In the genomic region with DNA sequence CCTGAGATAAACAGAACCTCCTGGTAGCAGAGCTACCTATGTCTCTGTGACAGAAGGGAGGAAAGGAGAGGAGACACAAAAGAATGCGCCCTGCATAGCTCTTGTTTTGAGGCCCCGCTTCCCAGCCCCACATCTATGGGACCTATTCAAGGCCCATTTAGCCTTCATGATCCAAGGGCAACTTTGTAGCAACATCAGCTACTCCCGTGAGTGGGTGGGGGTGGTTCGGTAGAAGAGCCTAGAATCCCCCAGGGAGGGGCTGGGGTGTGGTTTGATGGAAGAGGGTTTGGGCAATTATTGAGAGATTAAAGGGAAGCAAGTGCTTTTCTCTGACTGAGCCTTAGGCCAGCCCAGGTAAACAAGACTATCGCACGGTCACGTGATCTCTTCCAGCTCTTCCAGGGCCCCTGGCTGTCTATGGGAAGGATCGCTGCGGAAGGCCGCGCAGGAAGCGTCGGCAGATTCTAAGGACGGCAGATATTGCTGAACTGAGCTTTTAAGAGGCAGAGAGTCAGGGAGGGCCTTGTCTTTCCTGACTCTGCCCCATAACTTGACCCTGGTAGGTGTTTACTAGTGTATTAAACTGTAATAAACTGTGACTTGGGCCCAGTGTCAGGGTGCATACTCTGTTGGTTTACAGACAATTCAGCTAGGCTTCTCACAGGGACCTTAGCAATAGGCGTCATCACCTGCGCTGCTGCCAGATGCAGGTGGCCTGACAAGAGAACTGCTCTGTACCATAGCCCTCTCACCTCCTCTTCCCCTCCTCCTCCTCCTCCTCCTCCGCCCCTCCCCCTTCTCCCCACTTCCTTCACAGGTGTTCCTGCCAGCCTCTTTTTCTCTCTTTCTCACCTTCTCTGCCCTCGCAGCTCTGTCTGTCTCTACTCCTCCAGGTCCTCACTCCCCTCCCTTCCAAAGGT, we compare ENCODE assay signal across 18 mouse cellular contexts. TPM values are rescaled to one million over a fixed set of nuclear protein-coding genes. Genes with fewer than 3 reads are reported as not detected.
A peak's percentile ranks its signal among the peaks of the same experiment; 100 is the strongest.
DNase-seq lines count a peak whose midpoint lies in the region; ATAC-seq and TF ChIP-seq lines count a peak whose summit lies in the region.
"Had no signal": no experiment of that assay in that cellular context is flagged by ENCODE, and none has a peak within 500 bp of the region (broad histone marks: within the 10 kb centered on the region; RNA-seq: fewer than 3 reads in every experiment).

No protein-coding gene starts in this region.

- H3K9ac ChIP-seq in embryonic facial prominence, embryonic 11.5 days (replicated peaks; ENCODE audit: low read length), result 0 out of 2 replicates have a peak overlapping the region, but pooled peaks have one; percentile 32
- H3K9ac ChIP-seq in liver, embryonic 15.5 days, result no peak overlapping the region
- H3K9ac ChIP-seq in stomach, postnatal 0 days (ENCODE audit: low read length), result no peak overlapping the region
- H3K9ac ChIP-seq: embryonic facial prominence, embryonic 12.5 days; forebrain, embryonic 13.5 days; hindbrain, embryonic 13.5 days; liver, embryonic 14.5 days had no signal

- TF ChIP-seq EP300 in stomach, postnatal 0 days (optimal IDR thresholded peaks at IDR 0.05), result no peak

- no peak for ATAC-seq in embryonic facial prominence, embryonic 11.5 days (replicated peaks; ENCODE audit: insufficient number of reproducible peaks, low FRiP score, low TSS enrichment, low read depth)
- no peak for ATAC-seq in liver, embryonic 15.5 days (ENCODE audit: insufficient read depth)
- peak; percentile 65 for ATAC-seq in stomach, postnatal 0 days (ENCODE audit: low FRiP score, low TSS enrichment)
- ATAC-seq: forebrain, embryonic 13.5 days had no signal

- H3K36me3 ChIP-seq in embryonic facial prominence, embryonic 11.5 days (replicated peaks; ENCODE audit: control insufficient read depth, insufficient read depth, low read depth, low read length), result no peaks in the 10 kb centered on the region
- no peaks in the 10 kb centered on the region for H3K36me3 ChIP-seq in embryonic facial prominence, embryonic 10.5 days (replicated peaks)
- H3K36me3 ChIP-seq in liver, embryonic 15.5 days (replicated peaks), result no peaks in the 10 kb centered on the region
- no peaks in the 10 kb centered on the region for H3K36me3 ChIP-seq in stomach, postnatal 0 days (ENCODE audit: control insufficient read depth, insufficient read depth, low read length)
- H3K36me3 ChIP-seq: embryonic facial prominence, embryonic 12.5 days; hindbrain, embryonic 13.5 days had no signal

- H3K9me3 ChIP-seq in embryonic facial prominence, embryonic 11.5 days (replicated peaks; ENCODE audit: control insufficient read depth, low read length), result no peaks in the 10 kb centered on the region
- H3K9me3 ChIP-seq in embryonic facial prominence, embryonic 10.5 days, result no peaks in the 10 kb centered on the region
- no peaks in the 10 kb centered on the region for H3K9me3 ChIP-seq in liver, embryonic 15.5 days (replicated peaks)
- no peaks in the 10 kb centered on the region for H3K9me3 ChIP-seq in stomach, postnatal 0 days (ENCODE audit: control insufficient read depth, low read length)
- H3K9me3 ChIP-seq: embryonic facial prominence, embryonic 12.5 days; forebrain, embryonic 13.5 days; hindbrain, embryonic 13.5 days had no signal

- no peak overlapping the region for H3K4me2 ChIP-seq in embryonic facial prominence, embryonic 11.5 days (ENCODE audit: low read depth, low read length)
- H3K4me2 ChIP-seq in liver, embryonic 15.5 days, result peak overlapping the region; percentile 16; the same call in 1 of the 2 replicates
- 0 out of 2 replicates have a peak overlapping the region, but pooled peaks have one; percentile 23 for H3K4me2 ChIP-seq in stomach, postnatal 0 days (replicated peaks; ENCODE audit: low read depth)
- H3K4me2 ChIP-seq: embryonic facial prominence, embryonic 12.5 days; forebrain, embryonic 13.5 days; hindbrain, embryonic 13.5 days had no signal

- no peak overlapping the region for H3K27ac ChIP-seq in embryonic facial prominence, embryonic 11.5 days (replicated peaks; ENCODE audit: low read depth, low read length)
- no peak overlapping the region for H3K27ac ChIP-seq in embryonic facial prominence, embryonic 10.5 days (replicated peaks)
- H3K27ac ChIP-seq in liver, embryonic 15.5 days (replicated peaks), result no peak overlapping the region
- no peak overlapping the region for H3K27ac ChIP-seq in stomach, postnatal 0 days (replicated peaks)
- H3K27ac ChIP-seq: embryonic facial prominence, embryonic 12.5 days; forebrain, embryonic 13.5 days; hindbrain, embryonic 13.5 days; liver, embryonic 14.5 days had no signal

- intact Hi-C loops in gastrocnemius, postnatal 14 days (cut with DNase I; ENCODE audit: low total_unique reads), result no loop called here

- no peak for TF ChIP-seq CTCF in stomach, postnatal 0 days (IDR thresholded peaks at IDR 0.05; ENCODE audit: low read depth)

- H3K27me3 ChIP-seq in embryonic facial prominence, embryonic 11.5 days (ENCODE audit: control insufficient read depth, insufficient read depth, low read length), result no peaks in the 10 kb centered on the region
- no peaks in the 10 kb centered on the region for H3K27me3 ChIP-seq in embryonic facial prominence, embryonic 10.5 days (replicated peaks; ENCODE audit: low read depth, poor library complexity, severe bottlenecking)
- H3K27me3 ChIP-seq in liver, embryonic 15.5 days, result no peaks in the 10 kb centered on the region
- no peaks in the 10 kb centered on the region for H3K27me3 ChIP-seq in stomach, postnatal 0 days (ENCODE audit: control insufficient read depth, insufficient read depth, low read length)
- H3K27me3 ChIP-seq: embryonic facial prominence, embryonic 12.5 days; forebrain, embryonic 13.5 days; hindbrain, embryonic 13.5 days had no signal

- no peak for DNase-seq in embryonic facial prominence, embryonic 11.5 days (ENCODE audit: low spot score)
- DNase-seq in embryonic facial prominence, embryonic 10.5 days (ENCODE audit: low spot score), result no peak
- DNase-seq in liver, result no peak
- peak; percentile 53 for DNase-seq in stomach, postnatal 0 days (ENCODE audit: low spot score)
- DNase-seq in yolk sac, embryonic 10.5 days (ENCODE audit: low spot score), result peak; percentile 66
- no peak for DNase-seq in gastrocnemius, postnatal 14 days
- no peak for DNase-seq in B cell, adult 2 months
- DNase-seq: cerebellum, adult 8-10 months; kidney, postnatal 10 days had no signal

- no peaks in the 10 kb centered on the region for H3K4me1 ChIP-seq in embryonic facial prominence, embryonic 11.5 days (ENCODE audit: control insufficient read depth, insufficient read depth, low read length)
- peaks cover 10% of the 10 kb centered on the region for H3K4me1 ChIP-seq in embryonic facial prominence, embryonic 10.5 days
- peaks cover 6% of the 10 kb centered on the region; the same call in 1 of the 2 replicates for H3K4me1 ChIP-seq in liver, embryonic 15.5 days (replicated peaks)
- no peaks in the 10 kb centered on the region for H3K4me1 ChIP-seq in stomach, postnatal 0 days (replicated peaks; ENCODE audit: control insufficient read depth, insufficient read depth)
- H3K4me1 ChIP-seq: embryonic facial prominence, embryonic 12.5 days; forebrain, embryonic 13.5 days had no signal

- WGBS in embryonic facial prominence, embryonic 11.5 days, result 46% methylated on average over 18 of the region's 18 CpGs
- WGBS in embryonic facial prominence, embryonic 10.5 days, result 42% methylated on average over 18 of the region's 18 CpGs
- WGBS in liver, embryonic 15.5 days (ENCODE audit: insufficient replicate concordance), result 53% methylated on average over 18 of the region's 18 CpGs
- WGBS in stomach, postnatal 0 days, result 37% methylated on average over 18 of the region's 18 CpGs

- H3K4me3 ChIP-seq in embryonic facial prominence, embryonic 11.5 days (ENCODE audit: low read depth, low read length), result no peak overlapping the region
- no peak overlapping the region for H3K4me3 ChIP-seq in embryonic facial prominence, embryonic 10.5 days
- no peak overlapping the region for H3K4me3 ChIP-seq in liver, embryonic 15.5 days (replicated peaks)
- no peak overlapping the region for H3K4me3 ChIP-seq in stomach, postnatal 0 days (ENCODE audit: low read depth, low read length)
- H3K4me3 ChIP-seq: embryonic facial prominence, embryonic 12.5 days; forebrain, embryonic 13.5 days; hindbrain, embryonic 13.5 days had no signal

RNA-seq across cellular contexts. Expression of a gene that starts 16.1 kb away (rescaled TPM):
- polyA plus RNA-seq in embryonic facial prominence, embryonic 11.5 days (2014; fragmentation: Nextera tagmentation; extraction: Ambion mirVana), result 0.22 TPM in 1 of 2 replicates, not detected in the other
- not detected in 2 replicates for polyA plus RNA-seq in embryonic facial prominence, embryonic 10.5 days (2016; fragmentation: Nextera tagmentation; extraction: Ambion mirVana)
- not detected in 2 replicates for polyA plus RNA-seq in liver, embryonic 15.5 days (2015; fragmentation: Nextera tagmentation; extraction: Ambion mirVana)
- 0.69 and 0.90 TPM in 2 replicates for polyA plus RNA-seq in stomach, postnatal 0 days (2015; fragmentation: Nextera tagmentation; extraction: Ambion mirVana)
- not detected for total RNA-seq in gastrocnemius, postnatal 14 days (2021)
- total RNA-seq: gastrocnemius, adult 8-10 months; left cerebral cortex, adult 18-20 months; megakaryocyte, adult 5-6 weeks had no signal
- polyA plus RNA-seq: brain, embryonic 14.5 days; forebrain, embryonic 13.5 days; hindbrain, embryonic 13.5 days; liver, embryonic 14.5 days had no signal

RNA-seq across cellular contexts. Expression of a gene that starts 17.9 kb away (rescaled TPM):
- polyA plus RNA-seq in embryonic facial prominence, embryonic 11.5 days (2014; fragmentation: Nextera tagmentation; extraction: Ambion mirVana), result 0.38 TPM in 1 of 2 replicates, not detected in the other
- polyA plus RNA-seq in embryonic facial prominence, embryonic 10.5 days (2016; fragmentation: Nextera tagmentation; extraction: Ambion mirVana), result 0.07 and 0.44 TPM in 2 replicates
- not detected in 2 replicates for polyA plus RNA-seq in liver, embryonic 15.5 days (2015; fragmentation: Nextera tagmentation; extraction: Ambion mirVana)
- 1.8 and 2.3 TPM in 2 replicates for polyA plus RNA-seq in stomach, postnatal 0 days (2015; fragmentation: Nextera tagmentation; extraction: Ambion mirVana)
- under 1 TPM in 1 of 2 experiments, not detected in 1; 0.11 TPM for total RNA-seq in gastrocnemius, postnatal 14 days (2021)
- total RNA-seq: gastrocnemius, adult 8-10 months; left cerebral cortex, adult 18-20 months; megakaryocyte, adult 5-6 weeks had no signal
- polyA plus RNA-seq: forebrain, embryonic 13.5 days; liver, embryonic 14.5 days had no signal

RNA-seq across cellular contexts. Expression of a gene that starts 22.4 kb away (rescaled TPM):
- polyA plus RNA-seq in embryonic facial prominence, embryonic 11.5 days (2014; fragmentation: Nextera tagmentation; extraction: Ambion mirVana), result 0.08 and 0.11 TPM in 2 replicates
- 0.07 and 0.10 TPM in 2 replicates for polyA plus RNA-seq in embryonic facial prominence, embryonic 10.5 days (2016; fragmentation: Nextera tagmentation; extraction: Ambion mirVana)
- polyA plus RNA-seq in liver, embryonic 15.5 days (2015; fragmentation: Nextera tagmentation; extraction: Ambion mirVana), result 0.06 and 0.10 TPM in 2 replicates
- 0.08 TPM in 2 replicates for polyA plus RNA-seq in stomach, postnatal 0 days (2015; fragmentation: Nextera tagmentation; extraction: Ambion mirVana)
- total RNA-seq in gastrocnemius, postnatal 14 days (2021), result under 1 TPM; 0.12 to 0.18 TPM
- total RNA-seq: gastrocnemius, adult 8-10 months had no signal
- polyA plus RNA-seq: hindbrain, embryonic 13.5 days had no signal

RNA-seq across cellular contexts. Expression of a gene that starts 28.1 kb away (rescaled TPM):
- 5.4 and 5.7 TPM in 2 replicates for polyA plus RNA-seq in embryonic facial prominence, embryonic 11.5 days (2014; fragmentation: Nextera tagmentation; extraction: Ambion mirVana)
- 6.5 and 6.8 TPM in 2 replicates for polyA plus RNA-seq in embryonic facial prominence, embryonic 10.5 days (2016; fragmentation: Nextera tagmentation; extraction: Ambion mirVana)
- polyA plus RNA-seq in liver, embryonic 15.5 days (2015; fragmentation: Nextera tagmentation; extraction: Ambion mirVana), result 2.8 and 3.8 TPM in 2 replicates
- 5.4 and 6.3 TPM in 2 replicates for polyA plus RNA-seq in stomach, postnatal 0 days (2015; fragmentation: Nextera tagmentation; extraction: Ambion mirVana)
- total RNA-seq in gastrocnemius, postnatal 14 days (2021), result 10 to 100 TPM; 14.1 to 16.1 TPM

RNA-seq across cellular contexts. Expression of a gene that starts 29.3 kb away (rescaled TPM):
- polyA plus RNA-seq in embryonic facial prominence, embryonic 11.5 days (2014; fragmentation: Nextera tagmentation; extraction: Ambion mirVana), result 47.0 and 47.3 TPM in 2 replicates
- 51.1 and 51.9 TPM in 2 replicates for polyA plus RNA-seq in embryonic facial prominence, embryonic 10.5 days (2016; fragmentation: Nextera tagmentation; extraction: Ambion mirVana)
- 46.3 and 48.5 TPM in 2 replicates for polyA plus RNA-seq in liver, embryonic 15.5 days (2015; fragmentation: Nextera tagmentation; extraction: Ambion mirVana)
- polyA plus RNA-seq in stomach, postnatal 0 days (2015; fragmentation: Nextera tagmentation; extraction: Ambion mirVana), result 101 and 108 TPM in 2 replicates
- total RNA-seq in gastrocnemius, postnatal 14 days (2021), result 10 to 100 TPM; 37.2 to 37.8 TPM

Comparison
In these comparisons a context has a peak if more than half of its experiments do, and no peak if none do; other contexts are left out.
1. DNase-seq: peak in stomach, postnatal 0 days (single experiment) and yolk sac, embryonic 10.5 days (single experiment); none in embryonic facial prominence, embryonic 11.5 days (single experiment), embryonic facial prominence, embryonic 10.5 days (single experiment), liver (single experiment), gastrocnemius, postnatal 14 days (single experiment) and B cell, adult 2 months (0 of 2).